In the genomic region with DNA sequence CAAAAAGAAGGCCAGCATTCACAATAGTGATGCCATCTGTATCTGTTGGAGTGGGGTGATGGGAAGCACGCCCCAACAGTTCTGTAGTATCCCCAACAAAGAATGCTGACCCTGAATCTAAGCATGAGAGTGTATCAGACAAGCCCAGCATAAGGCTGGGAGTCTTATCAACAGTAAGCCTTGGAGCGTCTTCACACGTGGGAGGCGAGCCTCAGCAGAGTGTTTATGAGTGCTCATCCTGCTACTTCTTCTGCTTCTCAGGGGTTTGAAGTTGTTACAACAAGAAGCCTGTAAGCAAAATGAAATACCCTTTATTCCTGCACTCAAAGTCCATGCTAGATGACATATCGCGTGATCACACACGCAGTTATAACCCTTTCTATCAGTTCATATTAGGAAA, we compare ENCODE assay signal across 30 mouse cellular contexts.
DNase-seq lines count a peak whose midpoint lies in the region; ATAC-seq and TF ChIP-seq lines count a peak whose summit lies in the region.
"Had no signal": no experiment of that assay in that cellular context is flagged by ENCODE, and none has a peak within 500 bp of the region (broad histone marks: within the 10 kb centered on the region; RNA-seq: fewer than 3 reads in every experiment).

No protein-coding gene starts in this region.

- TF ChIP-seq CTCF in layer of hippocampus, adult 2 months (conservative IDR thresholded peaks at IDR 0.05) = no peak

- no peak overlapping the region for H3K4me3 ChIP-seq in layer of hippocampus, adult 2 months
- H3K4me3 ChIP-seq: embryonic facial prominence, embryonic 10.5 days; embryonic facial prominence, embryonic 13.5 days; erythroblast, embryonic 14.5 days; forebrain, embryonic 12.5 days; forebrain, embryonic 15.5 days; gastrocnemius, adult 2 months; heart, embryonic 13.5 days had no signal

- peak overlapping the region; percentile 25; the same call in 1 of the 2 replicates for H3K27ac ChIP-seq in layer of hippocampus, adult 2 months
- H3K27ac ChIP-seq: embryonic facial prominence, embryonic 10.5 days; embryonic facial prominence, embryonic 13.5 days; forebrain, embryonic 12.5 days; forebrain, embryonic 15.5 days; gastrocnemius, adult 2 months; heart, embryonic 13.5 days; hindbrain, embryonic 14.5 days; hindbrain, postnatal 0 days had no signal

- ATAC-seq in megakaryocyte-erythroid progenitor cell, adult 5-6 weeks (replicated peaks; ENCODE audit: low FRiP score, low TSS enrichment, poor library complexity, severe bottlenecking) = 0 out of 2 replicates have a peak, but pooled peaks have one; percentile 41
- ATAC-seq: activated CD4-positive, CD25-positive, alpha-beta regulatory T cell, adult 4 months; CD4-positive, CD25-positive, alpha-beta regulatory T cell, adult 4 months; forebrain, embryonic 15.5 days; hindbrain, postnatal 0 days; inflammation-experienced regulatory T-cells, adult 6 months had no signal

- peak in 1 of 2 experiments; percentile 32 for DNase-seq in layer of hippocampus, adult 2 months (ENCODE audit: low spot score in 2 of 2)
- no peak for DNase-seq in layer of hippocampus, adult 11-12 months (ENCODE audit: low spot score)
- DNase-seq in right cerebral cortex, adult 18-20 months = peak; percentile 26
- no peak for DNase-seq in right cerebral cortex, postnatal 25 days
- peak; percentile 54 for DNase-seq in brain, adult 2 months (ENCODE audit: low read depth, low spot score)
- DNase-seq in testis, postnatal 10 days (ENCODE audit: low spot score) = no peak
- DNase-seq: adrenal gland, adult 8-10 months; adrenal gland, postnatal 25 days; cerebellum, adult 11 months; cerebellum, adult 8-10 months; cerebellum, postnatal 10 days; cerebellum, postnatal 36 days; embryo, embryonic 11 days; gastrocnemius, adult 2 months; gastrocnemius, postnatal 14 days; heart, adult 18-20 months; heart, postnatal 14 days; heart, postnatal 4 days had no signal

Comparison
In these comparisons a context has a peak if more than half of its experiments do, and no peak if none do; other contexts are left out.
1. DNase-seq: peak in right cerebral cortex, adult 18-20 months (single experiment) and brain, adult 2 months (single experiment); none in layer of hippocampus, adult 11-12 months (single experiment), right cerebral cortex, postnatal 25 days (single experiment) and testis, postnatal 10 days (single experiment).